Mouse (Mus musculus): ENCODE measurements around the gene Rfx3. TPM values are rescaled to one million over a fixed set of nuclear protein-coding genes. Genes with fewer than 3 reads are reported as not detected.

Gene Rfx3
- polyA plus RNA-seq, 1 experiment from 2014 or later: 41.7 TPM

- no peak overlapping the region for H3K4me3 ChIP-seq (ENCODE audit: low read depth, low read length)
- no peaks in the 10 kb centered on the region for H3K36me3 ChIP-seq (ENCODE audit: control insufficient read depth, insufficient read depth, low read length)
- 97% methylated on average over 2 of the region's 2 CpGs for WGBS
- H3K4me1 ChIP-seq (replicated peaks; ENCODE audit: control insufficient read depth, insufficient read depth, low read length): no peaks in the 10 kb centered on the region
- no peaks in the 10 kb centered on the region for H3K27me3 ChIP-seq (ENCODE audit: control insufficient read depth, insufficient read depth, low read length)
- ATAC-seq (replicated peaks; ENCODE audit: low FRiP score) (no peak), DNase-seq (ENCODE audit: low spot score) (no peak)
- H3K4me2 ChIP-seq (ENCODE audit: low read depth, low read length, severe bottlenecking): no peak overlapping the region
- no peak overlapping the region for H3K9ac ChIP-seq (ENCODE audit: low read length)
- H3K9me3 ChIP-seq (ENCODE audit: control insufficient read depth, low read length): no peaks in the 10 kb centered on the region
- H3K27ac ChIP-seq (ENCODE audit: low read depth, low read length): no peak overlapping the region
These were observed 79.8 kb downstream of the Rfx3 start for GRCm38 (mm10) chr19:27931136-27931535.

DNA sequence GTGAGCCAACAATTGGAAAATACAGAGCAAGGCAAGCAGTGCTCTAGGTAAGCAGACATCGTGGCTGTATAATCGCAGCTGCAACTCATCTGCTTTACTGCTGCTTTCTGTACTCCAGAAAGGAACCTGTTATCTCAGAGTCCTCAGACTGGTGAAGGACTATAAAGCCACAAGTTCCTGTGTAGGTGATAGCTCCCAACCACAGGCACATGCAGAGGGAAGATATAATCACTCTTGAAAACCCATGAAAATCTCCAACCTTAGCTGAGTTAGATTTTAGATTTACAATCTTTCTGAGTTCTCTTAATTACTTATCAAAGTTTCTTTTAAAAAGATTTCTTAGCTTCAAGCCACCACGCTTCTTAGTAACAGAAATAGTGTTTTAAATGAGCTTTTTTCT, 84.6 kb downstream of the Rfx3 start:
- 90% methylated on average over 3 of the region's 3 CpGs for WGBS
- no peaks in the 10 kb centered on the region for H3K27me3 ChIP-seq (ENCODE audit: control insufficient read depth, insufficient read depth, low read length)
- DNase-seq (ENCODE audit: low spot score): no peak
- no peak overlapping the region for H3K4me2 ChIP-seq (ENCODE audit: low read depth, low read length, severe bottlenecking)
- no peak for ATAC-seq (replicated peaks; ENCODE audit: low FRiP score)
- no peak overlapping the region for H3K27ac ChIP-seq (ENCODE audit: low read depth, low read length)
- no peak overlapping the region for H3K4me3 ChIP-seq (ENCODE audit: low read depth, low read length)
- H3K9me3 ChIP-seq (ENCODE audit: control insufficient read depth, low read length): no peaks in the 10 kb centered on the region
- H3K4me1 ChIP-seq (replicated peaks; ENCODE audit: control insufficient read depth, insufficient read depth, low read length): no peaks in the 10 kb centered on the region
- H3K36me3 ChIP-seq (ENCODE audit: control insufficient read depth, insufficient read depth, low read length): no peaks in the 10 kb centered on the region
- H3K9ac ChIP-seq (ENCODE audit: low read length): no peak overlapping the region

DNA sequence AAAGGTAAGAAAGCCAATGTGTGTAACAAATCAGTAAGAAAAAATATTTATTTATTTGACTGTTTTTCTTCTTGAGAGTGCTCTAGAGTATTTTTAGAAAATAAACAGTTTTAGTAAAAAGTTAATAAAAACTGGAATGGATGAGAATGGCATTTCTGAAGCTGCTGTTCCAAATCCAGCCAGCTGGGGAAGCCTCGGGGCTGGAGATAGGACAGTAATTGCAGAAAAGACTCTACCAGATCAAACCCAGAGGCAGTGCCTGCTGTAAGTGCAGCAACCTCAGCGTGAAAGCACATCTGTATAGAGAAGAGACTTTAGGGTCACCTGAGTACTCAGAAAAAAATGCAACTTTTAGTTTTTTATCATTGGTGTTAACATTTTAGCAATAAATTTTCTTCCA, 91.9 kb downstream of the Rfx3 start:
- 55% methylated on average over 2 of the region's 2 CpGs for WGBS

GRCm38 (mm10) chr19:27916446-27916845, 94.5 kb downstream of the Rfx3 start:
- Histone ChIP-seq H3K4me1 (replicated peaks; ENCODE audit: control insufficient read depth, insufficient read depth, low read length) (no peaks in the 10 kb centered on the region), H3K36me3 (ENCODE audit: control insufficient read depth, insufficient read depth, low read length) (no peaks in the 10 kb centered on the region), H3K4me2 (ENCODE audit: low read depth, low read length, severe bottlenecking) (no peak overlapping the region), H3K9ac (ENCODE audit: low read length) (no peak overlapping the region), H3K27ac (ENCODE audit: low read depth, low read length) (no peak overlapping the region), H3K27me3 (ENCODE audit: control insufficient read depth, insufficient read depth, low read length) (no peaks in the 10 kb centered on the region), H3K4me3 (ENCODE audit: low read depth, low read length) (no peak overlapping the region), H3K9me3 (ENCODE audit: control insufficient read depth, low read length) (no peaks in the 10 kb centered on the region)
- ATAC-seq (replicated peaks; ENCODE audit: low FRiP score) (no peak), DNase-seq (ENCODE audit: low spot score) (no peak)
- 57% methylated on average over 2 of the region's 2 CpGs for WGBS

More for the DNA sequence above, 91.9 kb downstream of the Rfx3 start:
- no peak overlapping the region for H3K27ac ChIP-seq (ENCODE audit: low read depth, low read length)
- no peaks in the 10 kb centered on the region for H3K27me3 ChIP-seq (ENCODE audit: control insufficient read depth, insufficient read depth, low read length)
- H3K4me3 ChIP-seq (ENCODE audit: low read depth, low read length): no peak overlapping the region
- ATAC-seq (replicated peaks; ENCODE audit: low FRiP score) (no peak), DNase-seq (ENCODE audit: low spot score) (no peak)
- no peaks in the 10 kb centered on the region for H3K9me3 ChIP-seq (ENCODE audit: control insufficient read depth, low read length)
- H3K4me1 ChIP-seq (replicated peaks; ENCODE audit: control insufficient read depth, insufficient read depth, low read length): no peaks in the 10 kb centered on the region
- no peak overlapping the region for H3K4me2 ChIP-seq (ENCODE audit: low read depth, low read length, severe bottlenecking)
- no peak overlapping the region for H3K9ac ChIP-seq (ENCODE audit: low read length)
- H3K36me3 ChIP-seq (ENCODE audit: control insufficient read depth, insufficient read depth, low read length): no peaks in the 10 kb centered on the region

DNA sequence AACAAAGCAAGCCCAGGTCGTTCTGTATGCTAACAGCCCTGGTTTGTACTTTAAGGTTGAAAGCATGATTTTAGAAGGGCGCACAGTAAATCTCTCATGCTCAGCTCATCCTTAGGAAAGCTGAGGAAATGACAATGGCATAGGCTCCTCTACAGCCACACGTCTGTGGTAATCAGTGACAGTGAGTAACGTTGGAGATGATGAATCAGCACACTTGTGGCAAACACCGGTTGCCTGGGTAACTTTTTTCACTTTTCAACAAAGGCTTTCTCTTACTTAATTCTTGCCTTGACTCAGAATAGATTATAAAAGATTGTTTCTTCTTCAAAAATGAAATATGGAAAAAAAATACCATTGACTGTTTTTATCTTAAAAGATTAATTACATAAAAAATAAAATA, 104.0 kb downstream of the Rfx3 start:
- H3K4me2 ChIP-seq (ENCODE audit: low read depth, low read length, severe bottlenecking): no peak overlapping the region
- no peak overlapping the region for H3K27ac ChIP-seq (ENCODE audit: low read depth, low read length)
- H3K9ac ChIP-seq (ENCODE audit: low read length): no peak overlapping the region
- no peak overlapping the region for H3K4me3 ChIP-seq (ENCODE audit: low read depth, low read length)
- no peak for ATAC-seq (replicated peaks; ENCODE audit: low FRiP score)
- WGBS: 69% methylated on average over 5 of the region's 5 CpGs
- DNase-seq (ENCODE audit: low spot score): no peak
- H3K9me3 ChIP-seq (ENCODE audit: control insufficient read depth, low read length): no peaks in the 10 kb centered on the region
- 0 out of 2 replicates have a peak, but pooled peaks cover 3% of the 10 kb centered on the region for H3K4me1 ChIP-seq (replicated peaks; ENCODE audit: control insufficient read depth, insufficient read depth, low read length)
- H3K27me3 ChIP-seq (ENCODE audit: control insufficient read depth, insufficient read depth, low read length): peaks cover 13% of the 10 kb centered on the region; the same call in 1 of the 2 replicates
- no peaks in the 10 kb centered on the region for H3K36me3 ChIP-seq (ENCODE audit: control insufficient read depth, insufficient read depth, low read length)

DNA sequence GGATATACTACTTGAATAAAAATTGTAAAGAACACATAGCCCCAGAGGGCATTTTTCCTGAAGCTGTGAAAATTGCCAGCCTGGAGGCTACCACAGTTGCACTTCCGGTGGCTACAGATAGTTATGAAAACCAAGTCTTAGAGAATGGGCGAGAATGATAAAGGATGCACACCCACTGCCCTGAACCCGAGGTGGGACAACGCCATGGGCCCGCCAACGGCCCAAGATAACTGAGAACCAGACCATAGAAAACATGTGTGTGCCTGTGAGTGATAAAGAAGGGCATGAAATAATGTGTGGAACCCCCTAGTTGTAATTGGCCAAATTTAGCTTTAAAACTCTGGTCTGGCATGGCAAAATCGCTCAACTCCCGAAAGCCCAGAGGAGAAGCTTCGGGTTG, 105.0 kb downstream of the Rfx3 start:
- Histone ChIP-seq H3K4me2 (ENCODE audit: low read depth, low read length, severe bottlenecking) (no peak overlapping the region), H3K27me3 (ENCODE audit: control insufficient read depth, insufficient read depth, low read length) (peaks cover 13% of the 10 kb centered on the region; the same call in 1 of the 2 replicates), H3K27ac (ENCODE audit: low read depth, low read length) (no peak overlapping the region), H3K9ac (ENCODE audit: low read length) (no peak overlapping the region), H3K36me3 (ENCODE audit: control insufficient read depth, insufficient read depth, low read length) (no peaks in the 10 kb centered on the region), H3K4me1 (replicated peaks; ENCODE audit: control insufficient read depth, insufficient read depth, low read length) (0 out of 2 replicates have a peak, but pooled peaks cover 3% of the 10 kb centered on the region), H3K4me3 (ENCODE audit: low read depth, low read length) (no peak overlapping the region), H3K9me3 (ENCODE audit: control insufficient read depth, low read length) (no peaks in the 10 kb centered on the region)
- 92% methylated on average over 9 of the region's 9 CpGs for WGBS
- ATAC-seq (replicated peaks; ENCODE audit: low FRiP score) (no peak), DNase-seq (ENCODE audit: low spot score) (no peak)

GRCm38 (mm10) chr19:27905172-27905571, 105.8 kb downstream of the Rfx3 start:
- peaks cover 15% of the 10 kb centered on the region; the same call in 1 of the 2 replicates for H3K27me3 ChIP-seq (ENCODE audit: control insufficient read depth, insufficient read depth, low read length)
- no peak for ATAC-seq (replicated peaks; ENCODE audit: low FRiP score)
- H3K4me1 ChIP-seq (replicated peaks; ENCODE audit: control insufficient read depth, insufficient read depth, low read length): 0 out of 2 replicates have a peak, but pooled peaks cover 3% of the 10 kb centered on the region
- no peaks in the 10 kb centered on the region for H3K9me3 ChIP-seq (ENCODE audit: control insufficient read depth, low read length)
- no peak for DNase-seq (ENCODE audit: low spot score)
- no peak overlapping the region; the same call in 1 of the 2 replicates for H3K27ac ChIP-seq (ENCODE audit: low read depth, low read length)
- no peak overlapping the region for H3K4me3 ChIP-seq (ENCODE audit: low read depth, low read length)
- no peaks in the 10 kb centered on the region for H3K36me3 ChIP-seq (ENCODE audit: control insufficient read depth, insufficient read depth, low read length)
- no peak overlapping the region for H3K9ac ChIP-seq (ENCODE audit: low read length)
- 52% methylated on average over 1 of the region's 1 CpGs for WGBS
- H3K4me2 ChIP-seq (ENCODE audit: low read depth, low read length, severe bottlenecking): no peak overlapping the region

GRCm38 (mm10) chr19:27904655-27905054, 106.3 kb downstream of the Rfx3 start:
- Histone ChIP-seq H3K27ac (ENCODE audit: low read depth, low read length) (peak overlapping the region; percentile 62), H3K9ac (ENCODE audit: low read length) (no peak overlapping the region), H3K4me1 (replicated peaks; ENCODE audit: control insufficient read depth, insufficient read depth, low read length) (0 out of 2 replicates have a peak, but pooled peaks cover 3% of the 10 kb centered on the region), H3K27me3 (ENCODE audit: control insufficient read depth, insufficient read depth, low read length) (peaks cover 15% of the 10 kb centered on the region; the same call in 1 of the 2 replicates), H3K9me3 (ENCODE audit: control insufficient read depth, low read length) (no peaks in the 10 kb centered on the region), H3K4me3 (ENCODE audit: low read depth, low read length) (no peak overlapping the region), H3K4me2 (ENCODE audit: low read depth, low read length, severe bottlenecking) (no peak overlapping the region), H3K36me3 (ENCODE audit: control insufficient read depth, insufficient read depth, low read length) (no peaks in the 10 kb centered on the region)
- ATAC-seq (replicated peaks; ENCODE audit: low FRiP score) (peak; percentile 97), DNase-seq (ENCODE audit: low spot score) (peak; percentile 74)
- 8% methylated on average over 2 of the region's 2 CpGs for WGBS

DNA sequence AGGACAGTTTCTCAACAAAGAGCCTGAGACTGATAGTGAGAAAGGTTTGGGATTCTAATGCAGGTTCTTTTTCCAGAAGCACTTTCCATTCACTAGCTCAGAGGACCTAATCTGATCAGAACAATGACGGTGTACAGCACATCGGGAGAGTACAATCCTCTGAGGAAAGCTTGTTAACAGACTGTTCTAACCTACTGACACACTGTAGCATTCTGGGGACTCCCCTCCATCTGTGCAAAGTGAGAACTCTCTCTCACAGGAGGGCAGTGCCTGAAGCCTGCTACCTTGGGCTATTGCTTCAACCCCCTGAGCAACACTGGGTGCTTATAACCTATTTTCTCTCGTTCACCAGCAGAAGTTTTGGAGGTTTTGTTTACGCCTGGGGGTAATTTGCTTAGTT, 106.8 kb downstream of the Rfx3 start:
- 15% methylated on average over 4 of the region's 4 CpGs for WGBS
- ATAC-seq (replicated peaks; ENCODE audit: low FRiP score): peak; percentile 89
- H3K9ac ChIP-seq (ENCODE audit: low read length): no peak overlapping the region
- no peak overlapping the region for H3K4me2 ChIP-seq (ENCODE audit: low read depth, low read length, severe bottlenecking)
- no peaks in the 10 kb centered on the region for H3K36me3 ChIP-seq (ENCODE audit: control insufficient read depth, insufficient read depth, low read length)
- no peak overlapping the region for H3K4me3 ChIP-seq (ENCODE audit: low read depth, low read length)
- H3K4me1 ChIP-seq (replicated peaks; ENCODE audit: control insufficient read depth, insufficient read depth, low read length): 0 out of 2 replicates have a peak, but pooled peaks cover 3% of the 10 kb centered on the region
- peaks cover 15% of the 10 kb centered on the region; the same call in 1 of the 2 replicates for H3K27me3 ChIP-seq (ENCODE audit: control insufficient read depth, insufficient read depth, low read length)
- no peaks in the 10 kb centered on the region for H3K9me3 ChIP-seq (ENCODE audit: control insufficient read depth, low read length)
- peak overlapping the region; percentile 62 for H3K27ac ChIP-seq (ENCODE audit: low read depth, low read length)
- DNase-seq (ENCODE audit: low spot score): peak; percentile 61

Measured in forebrain, embryonic 11.5 days (tissue).